Mouse (Mus musculus) CH12.LX (cell line): Measurements from ENCODE around the gene Gm10272. TPM values are rescaled to one million over a fixed set of nuclear protein-coding genes. Genes with fewer than 3 reads are reported as not detected.
A peak's percentile ranks its signal among the peaks of the same experiment; 100 is the strongest.
"Not testable (repeated sequence)": the region's sequence is repeated elsewhere in the genome, so short reads cannot be mapped to it uniquely, and the experiment has no call there.

Experiments used
- DNase-seq: peaks from one replicate; pipeline ENCODE4 v3.0.0-alpha.2; 2013; ENCODE audit errors: extremely low read depth
- H3K27ac ChIP-seq: 2 replicates; pipeline ENCODE4 v1.5.1; 2012; ENCODE audit warnings: low read depth, mild to moderate bottlenecking, control low read depth, moderate library complexity; ENCODE audit not compliant: insufficient read depth
- H3K27me3 ChIP-seq: replicated peaks from 2 replicates; pipeline ENCODE3; 2012; ENCODE audit warnings: inconsistent platforms
- H3K36me3 ChIP-seq, 2 experiments: replicated peaks in 1 of 2; 2 replicates each; pipeline versions ENCODE3 to v1.6.1; 2012; ENCODE audit warnings: inconsistent platforms in 1 of 2, low read length in 1 of 2, mild to moderate bottlenecking in 1 of 2, mixed read lengths in 1 of 2, moderate library complexity in 1 of 2; ENCODE audit not compliant: control insufficient read depth in 1 of 2, insufficient read depth in 1 of 2
- H3K4me1 ChIP-seq, 2 experiments: 2 replicates each; pipeline ENCODE4 v1.6.1; 2012; ENCODE audit warnings: inconsistent platforms in 1 of 2, moderate library complexity in 1 of 2; ENCODE audit not compliant: insufficient read depth in 2 of 2, control insufficient read depth in 1 of 2
- H3K4me2 ChIP-seq: 2 replicates; pipeline ENCODE4 v1.6.1; 2012; ENCODE audit warnings: low read depth, mild to moderate bottlenecking, control low read depth; ENCODE audit not compliant: poor library complexity, insufficient read depth, severe bottlenecking
- H3K4me3 ChIP-seq, 3 experiments: fragments of 150-350 bp in 1 of 3; sonication (generic) in 1 of 3; replicated peaks in 1 of 3; 2 replicates each; pipeline versions ENCODE3 to v1.5.1; 2011 to 2012; ENCODE audit warnings: low read depth in 2 of 3, low read length in 2 of 3, mild to moderate bottlenecking in 2 of 3, moderate library complexity in 2 of 3, control low read depth in 1 of 3, improper control_type of control experiment in 1 of 3, inconsistent platforms in 1 of 3, mixed read lengths in 1 of 3; ENCODE audit not compliant: poor library complexity in 1 of 3
- H3K79me2 ChIP-seq: replicated peaks from 2 replicates; pipeline ENCODE4 v1.6.1; 2012; ENCODE audit warnings: mild to moderate bottlenecking, moderate library complexity; ENCODE audit not compliant: control insufficient read depth, poor library complexity, insufficient read depth, severe bottlenecking; ENCODE audit errors: extremely low read depth
- H3K9ac ChIP-seq: 2 replicates; pipeline ENCODE4 v1.6.1; 2012; ENCODE audit warnings: low read depth, mild to moderate bottlenecking, control low read depth, moderate library complexity; ENCODE audit not compliant: insufficient read depth
- H3K9me3 ChIP-seq: replicated peaks from 2 replicates; pipeline ENCODE3; 2012; ENCODE audit warnings: low read length, inconsistent platforms, mixed read lengths
- CTCF ChIP-seq, 2 experiments: IDR thresholded peaks in 1 of 2; conservative IDR thresholded peaks in 1 of 2; 2 replicates each; pipeline ENCODE4 v1.5.1; 2011 to 2012; ENCODE audit warnings: low read depth in 2 of 2, low read length in 2 of 2, improper control_type of control experiment in 1 of 2, inconsistent platforms in 1 of 2, mild to moderate bottlenecking in 1 of 2, moderate library complexity in 1 of 2
- E2F4 ChIP-seq: IDR thresholded peaks from 2 replicates; pipeline ENCODE4 v1.6.1; 2011; ENCODE audit warnings: low read depth, low read length, improper control_type of control experiment; ENCODE audit not compliant: insufficient replicate concordance
- HCFC1 ChIP-seq: IDR thresholded peaks from 2 replicates; pipeline ENCODE4 v1.6.1; 2012; ENCODE audit warnings: low read depth, mild to moderate bottlenecking, inconsistent platforms, low read length, improper control_type of control experiment
- IRF4 ChIP-seq: IDR thresholded peaks from 2 replicates; pipeline ENCODE4 v1.6.1; 2014; ENCODE audit warnings: low read depth, mild to moderate bottlenecking, inconsistent platforms, low read length, improper control_type of control experiment
- POLR2AphosphoS2 ChIP-seq: IDR thresholded peaks from 2 replicates; pipeline ENCODE4 v1.6.1; 2011; ENCODE audit warnings: low read depth, low read length, improper control_type of control experiment
- SMC3 ChIP-seq: IDR thresholded peaks from 2 replicates; pipeline ENCODE4 v1.6.1; 2011; ENCODE audit warnings: low read depth, low read length, improper control_type of control experiment
- TBP ChIP-seq: conservative IDR thresholded peaks from 2 replicates; pipeline ENCODE4 v1.6.1; 2011; ENCODE audit warnings: low read depth, low read length, improper control_type of control experiment
- TCF12 ChIP-seq: IDR thresholded peaks from 2 replicates; pipeline ENCODE4 v1.6.1; 2014; ENCODE audit warnings: low read depth, mild to moderate bottlenecking, inconsistent platforms, low read length, improper control_type of control experiment
- dilution Hi-C: fragments of 300-500 bp; cut with MboI; formaldehyde crosslinking; loops from 2 replicates; pipeline ENCODE4 v1.14.3; 2020; ENCODE audit warnings: low sequenced_read_pairs; ENCODE audit not compliant: extremely low pct_unique_long_range_greater_than_20kb, extremely low pct_ligation_motif_present
- in situ Hi-C: fragments of 300-500 bp; cut with MboI; formaldehyde crosslinking; loops from 3 replicates; pipeline ENCODE4 v1.14.3; 2019; ENCODE audit warnings: low sequenced_read_pairs, low pct_ligation_motif_present, low pct_unique_long_range_greater_than_20kb, mixed read lengths
- polyA plus RNA-seq: library from polyadenylated mRNA; unstranded; fragments of >175 nt; gene quantifications from 2 replicates; pipeline ENCODE4 v1.2.1, GENCODE M21; 2012; ENCODE audit warnings: low read depth; ENCODE audit not compliant: insufficient read length
- total RNA-seq, 2 experiments: library from RNA; depleted of rRNA; stranded (reverse); fragments of 300-350 nt in 1 of 2; fragments of >200 nt in 1 of 2; gene quantifications; 2 replicates each; pipeline ENCODE4 v1.2.3; 2012 to 2014

The Gm10272 gene
- total and polyA plus RNA-seq, 3 experiments = not detected

GRCm38 (mm10) chr10:77697133-77697532 is 9.3 kb upstream of the Gm10272 start, which contains the start of gene Gm9508:
Gene Gm9508, minus strand, starts transcription at chr10:77697233.
- dilution Hi-C loops = no loop called here
- H3K27me3 ChIP-seq = peaks cover 74% of the 10 kb centered on the region
- H3K79me2 ChIP-seq = no peaks in the 10 kb centered on the region
- H3K27ac ChIP-seq = no peak within 1 kb of the TSS
- peaks cover 17% of the 10 kb centered on the region for H3K9me3 ChIP-seq
- DNase-seq = no peak
- no peaks in the 10 kb centered on the region for H3K4me1 ChIP-seq
- no peak for TF ChIP-seq TCF12
- TF ChIP-seq, all 38 proteins: peak for 0
- Histone ChIP-seq H3K4me3 (no peak within 1 kb of the TSS), H3K9ac (no peak within 1 kb of the TSS), H3K4me2 (no peak within 1 kb of the TSS), H3K36me3 (no peaks in the 10 kb centered on the region)
- in situ Hi-C loops = no loop called here

- Histone ChIP-seq H3K27ac (no peak overlapping the region), H3K9ac (no peak overlapping the region), H3K9me3 (peaks cover 22% of the 10 kb centered on the region), H3K36me3 (no peaks in the 10 kb centered on the region), H3K27me3 (peaks cover 63% of the 10 kb centered on the region), H3K4me2 (no peak overlapping the region), H3K79me2 (no peaks in the 10 kb centered on the region), H3K4me3 (no peak overlapping the region), H3K4me1 (no peaks in the 10 kb centered on the region)
- TF ChIP-seq POLR2AphosphoS2 (no peak), CTCF (conservative IDR thresholded peaks at IDR 0.05 in 1 of 2, IDR thresholded peaks at IDR 0.05 in 1 of 2; ENCODE audit: low read depth in 2 of 2, low read length in 2 of 2) (peak in 1 of 2 experiments; percentile 35; a peak in 2 of 4 replicates), E2F4 (no peak), TBP (no peak), HCFC1 (no peak), IRF4 (no peak), SMC3 (0 out of 2 replicates have a peak, but pooled peaks have one; percentile 8)
- dilution Hi-C loops = no loop called here
- in situ Hi-C loops = no loop called here
- DNase-seq = no peak
Observed at GRCm38 (mm10) chr10:77709831-77710230, 3.4 kb downstream of the Gm10272 start.

DNA sequence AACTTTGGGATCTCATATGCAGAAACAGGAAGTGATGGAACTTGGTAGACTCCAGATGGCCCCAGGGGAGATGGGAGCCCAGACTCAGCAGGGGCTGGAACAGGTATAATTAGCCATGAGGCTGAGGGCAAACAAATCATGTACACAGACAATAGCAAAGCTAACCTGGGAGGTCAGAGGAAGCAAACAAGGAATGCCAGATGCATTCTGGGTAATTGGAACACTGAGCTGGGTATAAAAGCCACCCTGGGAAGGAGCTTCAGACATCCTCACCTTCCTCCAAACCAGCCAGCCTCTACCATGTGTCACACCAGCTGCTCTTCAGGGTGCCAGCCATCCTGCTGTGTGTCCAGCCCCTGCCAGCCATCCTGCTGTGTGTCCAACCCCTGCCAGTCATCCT is 4.7 kb downstream of the Gm10272 start, which contains the start of gene Gm10024:
Gm10024 (plus strand) TSS at position 301 of the 400 bp plus-strand sequence.
- H3K4me3 ChIP-seq, dilution Hi-C loops, H3K79me2 ChIP-seq, H3K36me3 ChIP-seq, H3K4me1 ChIP-seq, H3K27ac ChIP-seq, H3K4me2 ChIP-seq, H3K9ac ChIP-seq, in situ Hi-C loops, DNase-seq: not testable (repeated sequence)
- Histone ChIP-seq H3K27me3 (peaks cover 57% of the 10 kb centered on the region), H3K9me3 (peaks cover 20% of the 10 kb centered on the region)
